Comparison of ENCODE assay signal across 8 mouse cellular contexts in genomic region chr4:151283092-151283741, GRCm38 (mm10).
DNase-seq lines count a peak whose midpoint lies in the region; ATAC-seq and TF ChIP-seq lines count a peak whose summit lies in the region.
"Had no signal": no experiment of that assay in that cellular context is flagged by ENCODE, and none has a peak within 500 bp of the region (broad histone marks: within the 10 kb centered on the region; RNA-seq: fewer than 3 reads in every experiment).

No protein-coding gene starts in this region.

- H3K4me1 ChIP-seq in spleen, adult 2 months (ENCODE audit: control insufficient read depth, insufficient read depth, insufficient read length) = no peaks in the 10 kb centered on the region
- no peaks in the 10 kb centered on the region for H3K4me1 ChIP-seq in kidney, embryonic 14.5 days (ENCODE audit: control insufficient read depth, insufficient read depth, low read length)
- no peaks in the 10 kb centered on the region for H3K4me1 ChIP-seq in limb, embryonic 14.5 days (ENCODE audit: control insufficient read depth, insufficient read depth, low read length)
- H3K4me1 ChIP-seq: heart, embryonic 15.5 days had no signal

- H3K9me3 ChIP-seq in kidney, embryonic 14.5 days (ENCODE audit: control insufficient read depth, low read length) = no peaks in the 10 kb centered on the region
- no peaks in the 10 kb centered on the region for H3K9me3 ChIP-seq in limb, embryonic 14.5 days (ENCODE audit: control insufficient read depth, low read length)
- H3K9me3 ChIP-seq: heart, embryonic 15.5 days had no signal

- ATAC-seq in kidney, embryonic 14.5 days (ENCODE audit: low FRiP score, low TSS enrichment) = peak; percentile 64; the same call in 1 of the 2 replicates
- ATAC-seq in limb, embryonic 14.5 days (ENCODE audit: low FRiP score, low read depth) = no peak

- no peak overlapping the region for H3K4me3 ChIP-seq in spleen, adult 2 months (ENCODE audit: extremely low read depth, insufficient read depth, insufficient read length)
- H3K4me3 ChIP-seq in kidney, embryonic 14.5 days (ENCODE audit: low read length) = no peak overlapping the region
- no peak overlapping the region for H3K4me3 ChIP-seq in limb, embryonic 14.5 days (replicated peaks; ENCODE audit: low read length)
- H3K4me3 ChIP-seq: heart, embryonic 15.5 days had no signal

- no peak overlapping the region for H3K9ac ChIP-seq in kidney, embryonic 14.5 days (ENCODE audit: low read depth, low read length)
- H3K9ac ChIP-seq in limb, embryonic 14.5 days (ENCODE audit: low read depth, low read length, severe bottlenecking) = no peak overlapping the region
- H3K9ac ChIP-seq: heart, embryonic 15.5 days had no signal

- no peak for TF ChIP-seq POLR2A in spleen, adult 2 months (IDR thresholded peaks at IDR 0.05; ENCODE audit: low read depth, low read length)
- TF ChIP-seq POLR2A in limb, embryonic 14.5 days (IDR thresholded peaks at IDR 0.05; ENCODE audit: borderline replicate concordance, extremely low read depth, insufficient read depth, insufficient read length) = no peak

- peak; percentile 46; the same call in 1 of the 2 replicates for TF ChIP-seq CTCF in spleen, adult 2 months (IDR thresholded peaks at IDR 0.05; ENCODE audit: extremely low read depth, insufficient read depth, insufficient read length, insufficient replicate concordance)

- no peaks in the 10 kb centered on the region for H3K27me3 ChIP-seq in spleen, adult 2 months (ENCODE audit: control insufficient read depth, insufficient read depth, low read length)
- no peaks in the 10 kb centered on the region for H3K27me3 ChIP-seq in kidney, embryonic 14.5 days (ENCODE audit: control insufficient read depth, insufficient read depth, low read length)
- no peaks in the 10 kb centered on the region for H3K27me3 ChIP-seq in limb, embryonic 14.5 days (ENCODE audit: control insufficient read depth, insufficient read depth, low read length)
- H3K27me3 ChIP-seq: heart, embryonic 15.5 days had no signal

- 37% methylated on average over 16 of the region's 16 CpGs for WGBS in spleen, adult 2 months
- 25% methylated on average over 16 of the region's 16 CpGs for WGBS in kidney, embryonic 14.5 days
- 30% methylated on average over 16 of the region's 16 CpGs for WGBS in limb, embryonic 14.5 days

- no peak overlapping the region for H3K4me2 ChIP-seq in kidney, embryonic 14.5 days (replicated peaks; ENCODE audit: low read depth, low read length)
- no peak overlapping the region for H3K4me2 ChIP-seq in limb, embryonic 14.5 days (replicated peaks; ENCODE audit: low read depth, low read length, severe bottlenecking)
- H3K4me2 ChIP-seq: heart, embryonic 15.5 days had no signal

- H3K27ac ChIP-seq in spleen, adult 2 months (ENCODE audit: insufficient read depth, low read length) = no peak overlapping the region
- no peak overlapping the region for H3K27ac ChIP-seq in kidney, embryonic 14.5 days (ENCODE audit: low read depth, low read length)
- H3K27ac ChIP-seq in limb, embryonic 14.5 days (replicated peaks; ENCODE audit: low read depth, low read length) = no peak overlapping the region
- H3K27ac ChIP-seq: heart, embryonic 15.5 days had no signal

- DNase-seq in spleen, adult 2 months (ENCODE audit: low read depth in 1 of 2, low spot score in 2 of 2) = peak in 1 of 2 experiments; percentile 16
- no peak for DNase-seq in spleen, postnatal 4 days (ENCODE audit: low spot score in 2 of 2)
- DNase-seq in adrenal gland, postnatal 14 days = peak; percentile 66
- DNase-seq in embryo, embryonic 9.5 days (ENCODE audit: extremely low spot score) = peak; percentile 47
- DNase-seq in limb, embryonic 14.5 days (ENCODE audit: low spot score) = peak; percentile 34
- peak; percentile 59 for DNase-seq in retina, postnatal 7 days (ENCODE audit: low read depth, low spot score)

- no peaks in the 10 kb centered on the region for H3K36me3 ChIP-seq in spleen, adult 2 months (ENCODE audit: control insufficient read depth, insufficient read depth, low read length)
- no peaks in the 10 kb centered on the region for H3K36me3 ChIP-seq in kidney, embryonic 14.5 days (ENCODE audit: control insufficient read depth, insufficient read depth, low read length)
- H3K36me3 ChIP-seq in limb, embryonic 14.5 days (ENCODE audit: control insufficient read depth, insufficient read depth, low read length) = no peaks in the 10 kb centered on the region
- H3K36me3 ChIP-seq: heart, embryonic 15.5 days had no signal

Comparison
In these comparisons a context has a peak if more than half of its experiments do, and no peak if none do; other contexts are left out.
1. DNase-seq: peak in adrenal gland, postnatal 14 days (single experiment), embryo, embryonic 9.5 days (single experiment), limb, embryonic 14.5 days (single experiment) and retina, postnatal 7 days (single experiment); none in spleen, postnatal 4 days (0 of 2).